Mouse (Mus musculus) thymus, adult 2 months (tissue): ENCODE results near the gene Trip11.

Experiments
- CTCF ChIP-seq: fragments of 200-500 bp; IDR thresholded peaks from 2 replicates; pipeline ENCODE4 v1.5.1; 2012; ENCODE audit warnings: mild to moderate bottlenecking, control low read depth, low read length, moderate library complexity, borderline replicate concordance; ENCODE audit not compliant: control insufficient read depth, poor library complexity, insufficient read depth; ENCODE audit errors: extremely low read depth
- POLR2A ChIP-seq: fragments of 200-500 bp; IDR thresholded peaks from 2 replicates; pipeline ENCODE4 v1.6.1; 2012; ENCODE audit warnings: mild to moderate bottlenecking, low read length, control low read depth, moderate library complexity; ENCODE audit not compliant: control insufficient read depth, poor library complexity, insufficient read depth; ENCODE audit errors: extremely low read depth

DNA sequence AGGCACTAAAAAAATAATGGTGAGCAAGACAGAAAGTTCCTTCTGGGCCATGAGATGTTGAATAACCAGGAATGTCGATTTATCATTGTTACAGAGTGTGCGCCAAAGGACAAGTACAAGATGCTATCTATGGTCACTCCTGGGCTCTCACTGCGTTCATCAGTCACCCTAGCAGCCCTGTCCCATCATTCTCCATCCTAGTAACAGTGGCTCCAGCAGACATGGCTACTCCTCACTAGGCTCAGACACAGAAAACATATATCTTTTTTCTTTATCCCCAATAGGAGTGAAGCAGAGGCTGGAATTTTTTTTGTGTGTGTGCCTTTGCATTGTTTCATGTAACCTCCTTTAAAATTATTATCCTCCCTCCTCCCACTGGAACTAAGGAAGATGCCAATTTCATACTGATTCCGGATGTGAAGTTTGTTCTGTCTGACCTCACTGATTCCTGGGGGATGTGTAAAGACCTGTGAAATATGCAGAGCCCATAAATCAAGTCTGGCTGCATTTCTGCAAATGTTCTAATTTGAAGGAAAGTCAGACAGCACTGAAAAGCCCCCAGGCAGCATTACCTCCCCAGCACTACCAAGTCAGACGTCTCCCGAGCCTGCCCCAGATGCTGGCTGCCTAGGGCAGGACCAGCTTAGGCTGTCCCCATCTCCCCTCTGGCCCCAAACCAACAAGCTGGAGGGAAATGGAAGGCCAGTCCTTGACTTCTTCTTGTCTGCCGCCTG, 114.7 kb downstream of the Trip11 start:
- TF ChIP-seq POLR2A (no peak), CTCF (no peak)
